24 mouse cellular contexts compared by ENCODE assay signal in genomic region chr3:102664665-102665190, GRCm38 (mm10).
A peak's percentile ranks its signal among the peaks of the same experiment; 100 is the strongest.
DNase-seq lines count a peak whose midpoint lies in the region; ATAC-seq and TF ChIP-seq lines count a peak whose summit lies in the region.
"Had no signal": no experiment of that assay in that cellular context is flagged by ENCODE, and none has a peak within 500 bp of the region (broad histone marks: within the 10 kb centered on the region; RNA-seq: fewer than 3 reads in every experiment).

No protein-coding gene starts in this region.

- no peak for TF ChIP-seq CTCF in liver, postnatal 0 days (IDR thresholded peaks at IDR 0.05; ENCODE audit: low read depth)
- TF ChIP-seq CTCF in brain, embryonic 14.5 days (IDR thresholded peaks at IDR 0.05; ENCODE audit: borderline replicate concordance, extremely low read depth, insufficient read depth, insufficient read length), result no peak

- no peaks in the 10 kb centered on the region for H3K4me1 ChIP-seq in liver, postnatal 0 days (ENCODE audit: insufficient read depth)
- no peaks in the 10 kb centered on the region for H3K4me1 ChIP-seq in liver, embryonic 11.5 days (replicated peaks; ENCODE audit: control insufficient read depth, insufficient read depth, low read length)
- H3K4me1 ChIP-seq: forebrain, embryonic 12.5 days; hindbrain, embryonic 15.5 days had no signal

- H3K4me2 ChIP-seq in liver, postnatal 0 days (ENCODE audit: low read depth, low read length), result no peak overlapping the region
- no peak overlapping the region for H3K4me2 ChIP-seq in liver, embryonic 11.5 days
- H3K4me2 ChIP-seq: embryonic facial prominence, embryonic 12.5 days; forebrain, embryonic 12.5 days; heart, embryonic 15.5 days; hindbrain, embryonic 15.5 days had no signal

- intact Hi-C loops in heart, postnatal 25 days (cut with DNase I), result no loop called here

- 53% methylated on average over 6 of the region's 6 CpGs for WGBS in liver, postnatal 0 days (ENCODE audit: insufficient replicate concordance)
- 75% methylated on average over 6 of the region's 6 CpGs for WGBS in liver, embryonic 11.5 days

- no peaks in the 10 kb centered on the region for H3K9me3 ChIP-seq in liver, postnatal 0 days (ENCODE audit: low read length)
- H3K9me3 ChIP-seq in liver, embryonic 11.5 days (ENCODE audit: control insufficient read depth, low read length), result no peaks in the 10 kb centered on the region
- H3K9me3 ChIP-seq: embryonic facial prominence, embryonic 12.5 days; forebrain, embryonic 12.5 days; heart, embryonic 10.5 days; heart, embryonic 15.5 days; hindbrain, embryonic 15.5 days had no signal

- H3K4me3 ChIP-seq in liver, postnatal 0 days (ENCODE audit: low read depth, low read length), result no peak overlapping the region
- H3K4me3 ChIP-seq in liver, embryonic 11.5 days (ENCODE audit: low read depth, low read length), result no peak overlapping the region
- H3K4me3 ChIP-seq: embryonic facial prominence, embryonic 12.5 days; forebrain, embryonic 12.5 days; heart, embryonic 10.5 days; heart, embryonic 15.5 days; hindbrain, embryonic 15.5 days had no signal

- DNase-seq in cerebellum, postnatal 10 days, result peak; percentile 49 to 58
- no peak for DNase-seq in cerebellum, postnatal 4 days (ENCODE audit: low spot score in 2 of 2)
- peak; percentile 73 for DNase-seq in heart, adult 11 months
- DNase-seq in heart, postnatal 25 days (ENCODE audit: low spot score), result no peak
- peak; percentile 21 for DNase-seq in liver, postnatal 0 days
- DNase-seq in liver, embryonic 11.5 days (ENCODE audit: low spot score), result no peak
- peak; percentile 19 for DNase-seq in brain, embryonic 14.5 days (ENCODE audit: low read depth)
- DNase-seq in thymus, postnatal 25 days, result no peak
- DNase-seq: adrenal gland, adult 2 months; adrenal gland, postnatal 36 days; cerebellum, adult 11 months; cerebellum, adult 8-10 months; embryo, embryonic 11 days; gastrocnemius, postnatal 36 days; heart, adult 18-20 months; heart, postnatal 14 days; kidney, adult 11 months had no signal

- no peaks in the 10 kb centered on the region for H3K27me3 ChIP-seq in liver, postnatal 0 days (ENCODE audit: insufficient read depth, low read length)
- H3K27me3 ChIP-seq in liver, embryonic 11.5 days (replicated peaks; ENCODE audit: control insufficient read depth, insufficient read depth, low read length), result no peaks in the 10 kb centered on the region
- H3K27me3 ChIP-seq: embryonic facial prominence, embryonic 12.5 days; forebrain, embryonic 12.5 days; heart, embryonic 15.5 days; hindbrain, embryonic 15.5 days; Patski had no signal

- TF ChIP-seq POLR2A in brain, embryonic 14.5 days (IDR thresholded peaks at IDR 0.05; ENCODE audit: borderline replicate concordance, extremely low read depth, insufficient read depth, insufficient read length, poor library complexity, severe bottlenecking), result no peak

- ATAC-seq in liver, postnatal 0 days, result no peak
- ATAC-seq in liver, embryonic 11.5 days (replicated peaks; ENCODE audit: low FRiP score), result no peak
- ATAC-seq: activated CD4-positive, CD25-positive, alpha-beta regulatory T cell, adult 4 months; Patski had no signal

- no peaks in the 10 kb centered on the region for H3K36me3 ChIP-seq in liver, postnatal 0 days (replicated peaks; ENCODE audit: insufficient read depth, low read length)
- no peaks in the 10 kb centered on the region for H3K36me3 ChIP-seq in liver, embryonic 11.5 days (ENCODE audit: control insufficient read depth, insufficient read depth, low read length)
- H3K36me3 ChIP-seq: embryonic facial prominence, embryonic 12.5 days; forebrain, embryonic 12.5 days; heart, embryonic 10.5 days; heart, embryonic 15.5 days; hindbrain, embryonic 15.5 days had no signal

- no peak overlapping the region for H3K27ac ChIP-seq in liver, postnatal 0 days (ENCODE audit: low read depth)
- no peak overlapping the region for H3K27ac ChIP-seq in liver, embryonic 11.5 days (ENCODE audit: low read depth, low read length)
- H3K27ac ChIP-seq: embryonic facial prominence, embryonic 12.5 days; forebrain, embryonic 12.5 days; heart, embryonic 10.5 days; heart, embryonic 15.5 days; hindbrain, embryonic 15.5 days had no signal

- no peak for TF ChIP-seq EP300 in liver, postnatal 0 days (IDR thresholded peaks at IDR 0.05; ENCODE audit: low read depth)

- H3K9ac ChIP-seq in liver, postnatal 0 days (replicated peaks), result no peak overlapping the region
- no peak overlapping the region for H3K9ac ChIP-seq in liver, embryonic 11.5 days (ENCODE audit: low read depth, low read length)
- H3K9ac ChIP-seq: embryonic facial prominence, embryonic 12.5 days; forebrain, embryonic 12.5 days; heart, embryonic 15.5 days; hindbrain, embryonic 15.5 days had no signal

Comparison
In these comparisons a context has a peak if more than half of its experiments do, and no peak if none do; other contexts are left out.
1. DNase-seq: peak in cerebellum, postnatal 10 days (2 of 2), heart, adult 11 months (single experiment), liver, postnatal 0 days (single experiment) and brain, embryonic 14.5 days (single experiment); none in cerebellum, postnatal 4 days (0 of 2), heart, postnatal 25 days (single experiment), liver, embryonic 11.5 days (single experiment) and thymus, postnatal 25 days (single experiment).